Mouse (Mus musculus) embryonic fibroblast, embryonic 13.5 days (primary cell): ENCODE data around the gene Mast3.

ENCODE experiments used
- CTCF ChIP-seq: IDR thresholded peaks from 2 replicates; pipeline ENCODE4 v1.5.1; 2011; ENCODE audit warnings: mild to moderate bottlenecking, control low read depth, low read length, moderate library complexity, borderline replicate concordance; ENCODE audit not compliant: insufficient read depth
- POLR2A ChIP-seq: IDR thresholded peaks from 2 replicates; pipeline ENCODE4 v1.6.1; 2011; ENCODE audit warnings: low read depth, mild to moderate bottlenecking, control low read depth, low read length, moderate library complexity

GRCm38 (mm10) chr8:70816679-70817078 lies 11.8 kb upstream of the Mast3 start:
- TF ChIP-seq POLR2A (no peak), CTCF (no peak)
